Mouse (Mus musculus) spleen, adult 2 months (tissue): ENCODE data around the gene Ttc29. TPM values are rescaled to one million over a fixed set of nuclear protein-coding genes. Genes with fewer than 3 reads are reported as not detected.

Source experiments
- DNase-seq, 2 experiments: peaks; one replicate each; pipeline versions ENCODE4 v3.0.0 to v3.0.0-alpha.2; 2012 to 2021; ENCODE audit warnings: low spot score in 2 of 2, low read depth in 1 of 2
- H3K27ac ChIP-seq: fragments of 200-500 bp; 2 replicates; pipeline ENCODE4 v1.5.1; 2012; ENCODE audit warnings: low read length, inconsistent platforms; ENCODE audit not compliant: insufficient read depth
- H3K27me3 ChIP-seq: fragments of 200-500 bp; 2 replicates; pipeline ENCODE4 v1.6.1; 2012; ENCODE audit warnings: mild to moderate bottlenecking, moderate library complexity, low read length, inconsistent platforms; ENCODE audit not compliant: control insufficient read depth, insufficient read depth
- H3K36me3 ChIP-seq: fragments of 200-500 bp; 2 replicates; pipeline ENCODE4 v1.6.1; 2012; ENCODE audit warnings: mild to moderate bottlenecking, low read length, inconsistent platforms; ENCODE audit not compliant: control insufficient read depth, insufficient read depth
- H3K4me1 ChIP-seq: fragments of 200-500 bp; 2 replicates; pipeline ENCODE4 v1.6.1; 2011; ENCODE audit warnings: inconsistent platforms; ENCODE audit not compliant: control insufficient read depth, insufficient read depth, insufficient read length
- H3K4me3 ChIP-seq: fragments of 200-500 bp; 2 replicates; pipeline ENCODE4 v1.5.1; 2011; ENCODE audit warnings: mild to moderate bottlenecking, inconsistent platforms; ENCODE audit not compliant: insufficient read depth, insufficient read length; ENCODE audit errors: extremely low read depth
- CTCF ChIP-seq: fragments of 200-500 bp; IDR thresholded peaks from 2 replicates; pipeline ENCODE4 v1.5.1; 2011; ENCODE audit warnings: mild to moderate bottlenecking, inconsistent platforms; ENCODE audit not compliant: insufficient read depth, insufficient read length, insufficient replicate concordance; ENCODE audit errors: extremely low read depth
- POLR2A ChIP-seq: fragments of 200-500 bp; IDR thresholded peaks from 2 replicates; pipeline ENCODE4 v1.6.1; 2011; ENCODE audit warnings: low read depth, low read length, inconsistent platforms
- WGBS: fragments of 180-500 bp; shearing (Covaris S2); methylation state at CpG from one replicate; pipeline ENCODE4 v1.1.7; 2018; 5-methylcytosine and 5-hydroxymethylcytosine counted together
- polyA plus RNA-seq: library from polyadenylated mRNA; depleted of rRNA; stranded (reverse); fragments of >200 nt; gene quantifications from 2 replicates; pipeline ENCODE4 v1.2.3, GENCODE M21; 2012

Ttc29 gene
- polyA plus RNA-seq, 1 experiment = not detected

DNA sequence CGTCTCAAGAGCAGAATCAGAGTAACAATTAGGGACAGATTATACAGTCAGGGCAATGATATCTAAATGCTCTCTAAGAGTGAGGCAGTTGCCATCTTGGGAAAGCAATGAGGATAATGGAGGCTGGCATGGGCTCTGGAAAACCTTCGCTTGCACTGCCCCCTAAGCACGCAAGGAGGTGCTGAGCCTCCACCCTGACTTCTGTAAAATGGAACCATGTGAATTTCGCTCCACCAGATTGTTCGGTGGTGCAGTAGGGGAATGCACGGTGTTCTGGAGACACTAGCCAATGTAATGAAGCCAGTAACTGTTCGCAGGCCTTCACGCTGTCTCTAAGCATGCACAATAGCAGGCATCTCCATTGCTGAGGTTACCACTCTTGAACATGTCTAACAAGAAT is 63.0 kb downstream of the Ttc29 start:
- DNase-seq = no peak
- Histone ChIP-seq H3K36me3 (no peaks in the 10 kb centered on the region), H3K4me3 (no peak overlapping the region), H3K27ac (no peak overlapping the region), H3K27me3 (no peaks in the 10 kb centered on the region), H3K4me1 (no peaks in the 10 kb centered on the region)
- no peak for TF ChIP-seq POLR2A
- no peak for TF ChIP-seq CTCF
- WGBS = 87% methylated on average over 8 of the region's 8 CpGs

DNA sequence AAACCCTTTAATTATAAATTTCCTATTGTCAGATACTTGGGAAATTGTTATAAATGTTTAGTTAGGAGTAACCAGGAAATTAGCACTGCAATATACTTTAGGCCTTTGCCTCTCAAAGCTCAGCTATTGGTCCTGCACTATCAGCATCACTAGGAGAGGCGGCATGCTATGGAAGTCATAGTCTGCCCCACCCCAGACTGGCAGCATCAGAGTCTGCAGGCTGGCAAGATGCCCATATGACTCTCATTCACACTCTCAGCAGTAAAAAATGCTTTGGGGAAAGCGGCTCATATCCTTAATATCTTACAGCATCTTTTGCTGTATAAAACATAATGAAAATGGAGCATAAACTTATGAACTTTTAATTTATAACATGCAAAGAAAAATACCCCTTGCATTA is 64.3 kb downstream of the Ttc29 start:
- no peak for TF ChIP-seq CTCF
- TF ChIP-seq POLR2A = no peak
- Histone ChIP-seq H3K27ac (no peak overlapping the region), H3K4me1 (no peaks in the 10 kb centered on the region), H3K27me3 (no peaks in the 10 kb centered on the region), H3K4me3 (no peak overlapping the region), H3K36me3 (no peaks in the 10 kb centered on the region)
- 83% methylated on average over 2 of the region's 2 CpGs for WGBS
- DNase-seq = no peak

DNA sequence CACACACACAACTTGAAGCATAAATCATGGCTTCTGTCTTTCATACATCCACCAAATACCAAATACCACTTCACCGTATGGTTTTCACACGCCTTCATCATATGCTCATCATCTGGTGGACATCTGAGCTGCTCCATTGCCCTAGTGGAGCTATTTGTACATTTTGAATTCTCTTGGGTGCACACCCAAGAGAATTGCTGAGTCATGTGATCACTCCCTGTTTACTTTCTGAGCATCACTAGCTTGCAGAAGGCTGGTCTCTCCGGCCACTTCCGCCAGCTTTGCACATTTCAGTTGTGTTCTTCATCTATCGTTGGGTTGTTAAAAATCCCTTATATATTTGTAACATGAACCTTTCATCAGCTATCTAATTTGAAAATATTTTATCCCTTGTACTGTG is 65.5 kb downstream of the Ttc29 start:
- Histone ChIP-seq H3K27me3 (no peaks in the 10 kb centered on the region), H3K4me1 (no peaks in the 10 kb centered on the region), H3K36me3 (no peaks in the 10 kb centered on the region), H3K27ac (no peak overlapping the region), H3K4me3 (no peak overlapping the region)
- no peak for TF ChIP-seq CTCF
- no peak for DNase-seq
- WGBS = 91% methylated on average over 5 of the region's 5 CpGs

DNA sequence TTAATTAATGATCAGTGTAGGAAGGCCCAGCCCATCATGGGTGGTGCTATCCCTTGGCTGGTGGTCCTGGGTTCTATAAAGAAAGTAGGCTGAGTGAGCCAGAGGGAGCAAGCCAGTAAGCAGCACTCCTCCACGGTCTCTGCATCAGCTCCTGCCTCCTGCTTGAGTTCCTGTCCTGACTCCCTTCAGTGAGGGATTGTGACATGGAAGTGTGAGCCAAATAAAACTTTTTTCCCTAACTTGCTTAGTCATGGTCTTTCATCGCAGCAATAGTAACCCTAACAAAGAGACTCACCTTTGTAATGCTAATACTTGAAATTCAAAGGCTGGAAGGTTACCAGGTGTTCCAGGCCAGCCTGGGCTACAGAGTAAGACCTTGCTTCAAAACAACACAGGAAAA is 71.7 kb downstream of the Ttc29 start:
- Histone ChIP-seq H3K4me3 (no peak overlapping the region), H3K4me1 (no peaks in the 10 kb centered on the region), H3K36me3 (no peaks in the 10 kb centered on the region), H3K27ac (no peak overlapping the region), H3K27me3 (no peaks in the 10 kb centered on the region)
- no peak for DNase-seq
- TF ChIP-seq POLR2A (no peak), CTCF (no peak)
- WGBS = 69% methylated on average over 2 of the region's 2 CpGs

DNA sequence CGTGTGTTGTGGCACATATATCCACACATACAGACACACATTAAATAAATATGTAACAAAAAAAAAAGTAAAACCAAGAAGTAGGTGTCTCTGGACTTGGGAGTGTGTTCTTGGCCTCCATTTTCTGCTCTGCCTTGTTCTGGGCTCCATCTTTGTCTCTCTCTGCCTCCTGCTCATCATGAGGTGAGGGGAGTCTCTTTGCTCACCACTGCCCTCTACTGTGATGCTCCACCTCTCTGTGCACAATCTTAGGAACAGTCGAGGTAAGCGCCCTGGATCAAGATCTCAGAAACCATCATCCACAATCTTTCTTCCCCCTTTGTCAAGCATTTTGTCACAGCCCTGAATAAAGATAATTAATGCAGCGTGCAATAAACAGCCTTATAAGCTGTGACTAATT is 72.3 kb downstream of the Ttc29 start:
- H3K27me3 ChIP-seq = no peaks in the 10 kb centered on the region
- H3K27ac ChIP-seq = no peak overlapping the region
- no peak for TF ChIP-seq CTCF
- H3K36me3 ChIP-seq = no peaks in the 10 kb centered on the region
- H3K4me1 ChIP-seq = no peaks in the 10 kb centered on the region
- WGBS = 84% methylated on average over 4 of the region's 4 CpGs
- no peak for DNase-seq
- no peak overlapping the region for H3K4me3 ChIP-seq

DNA sequence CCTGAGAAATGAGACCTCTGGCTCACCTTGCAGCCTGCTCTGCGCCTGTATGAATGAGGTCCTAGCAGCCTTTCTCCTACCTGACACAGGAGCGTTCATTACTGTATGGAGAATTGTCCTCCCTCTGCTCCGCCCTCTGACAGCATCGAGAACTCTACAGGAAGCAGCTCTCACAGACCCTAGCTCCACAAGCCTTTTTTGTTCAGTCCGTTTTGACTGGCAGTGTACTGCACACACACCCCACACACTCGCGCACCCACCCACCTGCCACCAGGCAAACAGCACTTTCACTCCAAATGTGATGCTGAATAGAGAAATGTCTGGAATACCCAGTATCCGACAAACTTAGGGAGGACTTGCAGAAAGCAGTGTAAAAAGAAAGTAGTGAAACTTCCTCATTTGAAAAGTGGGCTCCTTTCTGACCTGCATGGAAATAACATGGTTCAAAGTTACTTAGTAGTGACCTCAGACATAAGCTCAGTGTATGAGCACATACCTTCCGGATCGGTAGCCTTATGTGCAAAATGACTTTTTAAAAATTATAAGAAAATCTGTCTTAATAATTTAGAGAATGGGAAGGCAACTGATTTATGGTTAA is 76.4 kb downstream of the Ttc29 start:
- no peak for TF ChIP-seq CTCF
- no peak for TF ChIP-seq POLR2A
- Histone ChIP-seq H3K27ac (no peak overlapping the region), H3K4me1 (no peaks in the 10 kb centered on the region), H3K36me3 (no peaks in the 10 kb centered on the region), H3K27me3 (no peaks in the 10 kb centered on the region), H3K4me3 (no peak overlapping the region)
- no peak for DNase-seq
- 30% methylated on average over 10 of the region's 10 CpGs for WGBS

DNA sequence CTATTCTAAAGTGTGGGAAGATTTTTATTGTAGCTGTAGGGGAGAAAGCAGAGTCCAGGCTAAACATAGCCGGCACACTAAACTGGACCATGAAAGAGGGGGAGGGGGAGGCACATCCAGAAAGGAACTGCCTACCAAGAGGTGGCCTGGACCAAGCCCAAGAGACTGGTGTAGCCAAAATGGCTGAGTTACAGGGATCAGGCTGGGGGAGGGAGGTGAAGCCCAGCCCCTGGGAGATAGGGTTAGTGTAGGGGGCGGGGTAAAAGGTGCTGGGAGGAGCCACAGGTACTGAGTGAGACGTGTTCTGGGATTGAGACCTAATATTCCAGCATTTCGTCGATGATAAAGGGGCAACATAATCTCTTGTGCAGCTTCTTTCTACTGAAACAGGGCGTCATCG is 77.2 kb downstream of the Ttc29 start:
- no peak overlapping the region for H3K4me3 ChIP-seq
- no peak for DNase-seq
- H3K27me3 ChIP-seq = no peaks in the 10 kb centered on the region
- 82% methylated on average over 7 of the region's 7 CpGs for WGBS
- no peak overlapping the region for H3K27ac ChIP-seq
- no peaks in the 10 kb centered on the region for H3K36me3 ChIP-seq
- no peaks in the 10 kb centered on the region for H3K4me1 ChIP-seq
- TF ChIP-seq POLR2A (no peak), CTCF (no peak)
